Mouse (Mus musculus): ENCODE measurements at regions not wholly inside any gene's neighbourhood (a gene's known extent, or its start where the extent isn't known, plus 50 kb on each side); places are given as distances from the start of the nearest gene placed in this dataset.

DNA sequence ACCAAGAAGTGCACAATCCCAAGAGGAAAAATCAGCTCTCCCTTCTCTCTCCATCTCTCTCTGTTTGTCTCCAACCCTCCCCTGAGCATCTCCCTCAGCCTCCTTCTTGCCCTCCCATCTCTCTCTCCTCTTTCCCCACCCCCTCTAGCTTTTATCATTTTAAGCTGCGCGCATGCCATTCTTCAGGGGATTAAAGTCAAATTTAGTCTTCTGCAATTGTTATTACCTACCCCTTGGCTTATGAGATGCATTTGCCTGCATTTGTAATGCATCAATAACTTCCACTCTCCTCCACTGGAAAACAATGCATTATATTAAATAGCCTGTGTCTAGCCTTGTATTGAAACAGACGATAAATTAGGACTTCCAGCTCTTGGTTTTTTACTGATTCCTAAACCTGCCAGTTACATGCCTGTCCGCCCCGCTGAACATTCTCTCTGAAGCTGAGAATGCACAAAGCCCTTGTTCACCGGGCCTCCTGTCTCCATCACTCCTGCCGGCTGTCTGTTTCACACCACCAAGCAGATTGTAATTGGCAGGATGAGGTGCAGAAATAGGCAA, 429.6 kb downstream of the Prss52 start:
- no peak for DNase-seq (ENCODE audit: low spot score)
- no peak; the same call in 1 of the 2 replicates for ATAC-seq (replicated peaks; ENCODE audit: low FRiP score)
- Histone ChIP-seq H3K9me3 (ENCODE audit: control insufficient read depth, low read length) (no peaks in the 10 kb centered on the region), H3K27me3 (ENCODE audit: control insufficient read depth, insufficient read depth, low read length) (no peaks in the 10 kb centered on the region; the same call in 1 of the 2 replicates), H3K36me3 (ENCODE audit: control insufficient read depth, insufficient read depth, low read length) (no peaks in the 10 kb centered on the region), H3K9ac (ENCODE audit: low read length) (no peak overlapping the region; the same call in 1 of the 2 replicates), H3K4me1 (replicated peaks; ENCODE audit: control insufficient read depth, insufficient read depth, low read length) (peaks cover 10% of the 10 kb centered on the region), H3K4me3 (ENCODE audit: low read depth, low read length) (no peak overlapping the region), H3K27ac (ENCODE audit: low read depth, low read length) (peak overlapping the region; percentile 67), H3K4me2 (ENCODE audit: low read depth, low read length, severe bottlenecking) (no peak overlapping the region)
- WGBS = 16% methylated on average over 7 of the region's 7 CpGs

GRCm38 (mm10) chr14:64534194-64534593, 430.1 kb downstream of the Prss52 start:
- no peak for ATAC-seq (replicated peaks; ENCODE audit: low FRiP score)

DNA sequence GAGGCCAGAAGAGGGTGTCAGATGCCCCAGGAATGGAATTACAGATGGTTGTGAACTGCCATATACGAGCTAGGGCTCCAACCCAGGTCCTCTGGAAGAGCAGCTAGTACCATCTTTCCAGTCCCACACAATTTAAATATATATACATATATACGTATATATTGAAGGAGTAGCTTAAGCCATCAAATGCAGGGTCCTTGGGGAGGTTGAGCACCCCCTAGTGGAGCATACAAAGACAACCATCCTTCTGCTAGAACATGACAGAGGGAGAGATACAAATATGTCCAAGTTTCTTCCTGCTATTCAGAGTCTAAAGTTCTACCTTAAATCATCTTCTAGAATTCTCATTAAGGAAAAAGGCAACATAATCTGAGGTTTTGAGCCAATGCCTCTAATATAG, 435.4 kb downstream of the Prss52 start:
- DNase-seq (ENCODE audit: low spot score) (no peak), ATAC-seq (replicated peaks; ENCODE audit: low FRiP score) (no peak)
- H3K4me3 ChIP-seq (ENCODE audit: low read depth, low read length) = no peak overlapping the region
- no peak overlapping the region for H3K27ac ChIP-seq (ENCODE audit: low read depth, low read length)
- H3K9ac ChIP-seq (ENCODE audit: low read length) = no peak overlapping the region
- H3K27me3 ChIP-seq (ENCODE audit: control insufficient read depth, insufficient read depth, low read length) = no peaks in the 10 kb centered on the region; the same call in 1 of the 2 replicates
- no peaks in the 10 kb centered on the region for H3K36me3 ChIP-seq (ENCODE audit: control insufficient read depth, insufficient read depth, low read length)
- H3K4me1 ChIP-seq (replicated peaks; ENCODE audit: control insufficient read depth, insufficient read depth, low read length) = no peaks in the 10 kb centered on the region
- WGBS = 58% methylated on average over 2 of the region's 2 CpGs
- no peak overlapping the region for H3K4me2 ChIP-seq (ENCODE audit: low read depth, low read length, severe bottlenecking)
- no peaks in the 10 kb centered on the region for H3K9me3 ChIP-seq (ENCODE audit: control insufficient read depth, low read length)

More at GRCm38 (mm10) chr14:64534194-64534593, 430.1 kb downstream of the Prss52 start:
- Histone ChIP-seq H3K27ac (ENCODE audit: low read depth, low read length) (peak overlapping the region; percentile 67; the same call in 1 of the 2 replicates), H3K36me3 (ENCODE audit: control insufficient read depth, insufficient read depth, low read length) (no peaks in the 10 kb centered on the region), H3K4me2 (ENCODE audit: low read depth, low read length, severe bottlenecking) (no peak overlapping the region), H3K27me3 (ENCODE audit: control insufficient read depth, insufficient read depth, low read length) (no peaks in the 10 kb centered on the region; the same call in 1 of the 2 replicates), H3K4me1 (replicated peaks; ENCODE audit: control insufficient read depth, insufficient read depth, low read length) (peaks cover 10% of the 10 kb centered on the region), H3K4me3 (ENCODE audit: low read depth, low read length) (no peak overlapping the region), H3K9me3 (ENCODE audit: control insufficient read depth, low read length) (no peaks in the 10 kb centered on the region), H3K9ac (ENCODE audit: low read length) (no peak overlapping the region)
- DNase-seq (ENCODE audit: low spot score) = no peak
- 32% methylated on average over 4 of the region's 4 CpGs for WGBS

DNA sequence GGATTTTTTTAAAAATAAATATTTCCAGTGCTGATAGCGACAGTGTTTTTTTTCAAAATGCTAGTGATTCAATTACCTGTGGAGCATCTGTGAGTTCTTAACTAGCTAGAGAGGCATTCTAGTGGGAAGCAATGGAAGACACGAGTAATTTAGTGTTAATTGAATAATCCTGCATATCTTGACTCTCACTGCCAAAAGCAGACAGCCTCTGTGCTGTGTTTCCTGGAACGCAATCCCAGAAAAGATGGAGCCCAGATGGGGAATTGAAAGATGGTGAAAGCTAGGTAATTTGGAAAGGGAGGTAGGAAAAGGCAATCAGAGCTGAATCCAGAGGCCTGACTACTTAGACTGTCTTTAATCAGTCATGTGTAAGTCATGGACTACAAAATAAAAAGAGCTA, 441.0 kb downstream of the Prss52 start:
- 84% methylated on average over 3 of the region's 3 CpGs for WGBS
- Histone ChIP-seq H3K4me2 (ENCODE audit: low read depth, low read length, severe bottlenecking) (no peak overlapping the region), H3K4me3 (ENCODE audit: low read depth, low read length) (no peak overlapping the region), H3K36me3 (ENCODE audit: control insufficient read depth, insufficient read depth, low read length) (no peaks in the 10 kb centered on the region), H3K27me3 (ENCODE audit: control insufficient read depth, insufficient read depth, low read length) (no peaks in the 10 kb centered on the region), H3K4me1 (replicated peaks; ENCODE audit: control insufficient read depth, insufficient read depth, low read length) (no peaks in the 10 kb centered on the region), H3K9me3 (ENCODE audit: control insufficient read depth, low read length) (no peaks in the 10 kb centered on the region), H3K27ac (ENCODE audit: low read depth, low read length) (no peak overlapping the region), H3K9ac (ENCODE audit: low read length) (no peak overlapping the region)
- ATAC-seq (replicated peaks; ENCODE audit: low FRiP score) = no peak
- DNase-seq (ENCODE audit: low spot score) = no peak

GRCm38 (mm10) chr14:64546787-64547186, 442.7 kb downstream of the Prss52 start:
- no peaks in the 10 kb centered on the region for H3K9me3 ChIP-seq (ENCODE audit: control insufficient read depth, low read length)
- no peaks in the 10 kb centered on the region for H3K4me1 ChIP-seq (replicated peaks; ENCODE audit: control insufficient read depth, insufficient read depth, low read length)
- no peak overlapping the region for H3K4me2 ChIP-seq (ENCODE audit: low read depth, low read length, severe bottlenecking)
- 5% methylated on average over 4 of the region's 4 CpGs for WGBS
- no peak overlapping the region for H3K27ac ChIP-seq (ENCODE audit: low read depth, low read length)
- H3K4me3 ChIP-seq (ENCODE audit: low read depth, low read length) = no peak overlapping the region
- DNase-seq (ENCODE audit: low spot score) (peak; percentile 78), ATAC-seq (replicated peaks; ENCODE audit: low FRiP score) (no peak)
- H3K9ac ChIP-seq (ENCODE audit: low read length) = no peak overlapping the region
- no peaks in the 10 kb centered on the region for H3K36me3 ChIP-seq (ENCODE audit: control insufficient read depth, insufficient read depth, low read length)
- no peaks in the 10 kb centered on the region for H3K27me3 ChIP-seq (ENCODE audit: control insufficient read depth, insufficient read depth, low read length)

DNA sequence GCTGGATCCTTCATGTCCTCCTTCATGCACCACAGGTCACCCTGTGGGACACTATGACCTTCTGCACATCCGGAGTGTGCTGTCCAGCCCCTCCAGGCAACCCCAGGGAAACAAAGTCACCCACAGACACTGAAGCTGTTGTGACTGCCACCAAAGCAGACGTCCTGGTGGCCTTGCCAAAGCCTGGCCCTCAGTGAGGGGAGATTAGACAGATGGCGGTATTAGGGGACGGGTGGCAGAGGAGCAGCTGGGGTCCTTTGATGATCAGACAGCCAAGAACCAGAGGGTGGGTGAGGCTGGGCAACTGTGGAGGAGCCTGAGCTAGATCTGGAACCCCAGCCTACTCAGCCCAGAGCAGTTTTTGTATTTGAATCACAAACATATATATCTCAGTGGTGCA, 448.9 kb downstream of the Prss52 start:
- Histone ChIP-seq H3K27me3 (ENCODE audit: control insufficient read depth, insufficient read depth, low read length) (no peaks in the 10 kb centered on the region), H3K4me2 (ENCODE audit: low read depth, low read length, severe bottlenecking) (no peak overlapping the region), H3K9me3 (ENCODE audit: control insufficient read depth, low read length) (no peaks in the 10 kb centered on the region), H3K9ac (ENCODE audit: low read length) (no peak overlapping the region), H3K4me3 (ENCODE audit: low read depth, low read length) (no peak overlapping the region), H3K4me1 (replicated peaks; ENCODE audit: control insufficient read depth, insufficient read depth, low read length) (no peaks in the 10 kb centered on the region), H3K36me3 (ENCODE audit: control insufficient read depth, insufficient read depth, low read length) (no peaks in the 10 kb centered on the region), H3K27ac (ENCODE audit: low read depth, low read length) (no peak overlapping the region)
- ATAC-seq (replicated peaks; ENCODE audit: low FRiP score) (no peak), DNase-seq (ENCODE audit: low spot score) (no peak)
- 68% methylated on average over 4 of the region's 4 CpGs for WGBS

GRCm38 (mm10) chr14:64556042-64556441, 452.0 kb downstream of the Prss52 start:
- Histone ChIP-seq H3K9me3 (ENCODE audit: control insufficient read depth, low read length) (no peaks in the 10 kb centered on the region), H3K27ac (ENCODE audit: low read depth, low read length) (no peak overlapping the region), H3K27me3 (ENCODE audit: control insufficient read depth, insufficient read depth, low read length) (no peaks in the 10 kb centered on the region), H3K4me3 (ENCODE audit: low read depth, low read length) (no peak overlapping the region), H3K4me1 (replicated peaks; ENCODE audit: control insufficient read depth, insufficient read depth, low read length) (no peaks in the 10 kb centered on the region), H3K9ac (ENCODE audit: low read length) (no peak overlapping the region), H3K36me3 (ENCODE audit: control insufficient read depth, insufficient read depth, low read length) (no peaks in the 10 kb centered on the region), H3K4me2 (ENCODE audit: low read depth, low read length, severe bottlenecking) (no peak overlapping the region)
- ATAC-seq (replicated peaks; ENCODE audit: low FRiP score) (no peak), DNase-seq (ENCODE audit: low spot score) (no peak)
- 68% methylated on average over 7 of the region's 7 CpGs for WGBS

DNA sequence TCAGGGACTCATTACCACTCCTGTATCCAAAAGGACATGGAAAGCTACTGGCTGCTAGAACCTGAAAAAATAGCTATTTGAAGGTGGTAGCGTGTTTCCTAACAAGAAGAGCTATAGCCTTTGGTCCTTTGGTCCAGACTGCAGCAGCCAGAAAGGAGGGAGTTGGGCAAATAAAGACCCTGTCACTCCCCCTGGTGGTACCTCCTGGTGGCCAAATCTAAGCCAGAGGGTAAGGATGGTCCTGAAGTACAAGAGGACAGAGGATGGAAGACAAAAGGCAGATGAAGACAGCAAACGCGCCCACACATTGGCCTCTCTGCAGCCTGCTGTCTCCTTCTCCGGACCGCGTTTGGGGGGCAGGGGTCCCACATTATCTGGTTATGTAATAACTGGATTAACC, 453.4 kb downstream of the Prss52 start:
- no peak for ATAC-seq (replicated peaks; ENCODE audit: low FRiP score)
- Histone ChIP-seq H3K4me3 (ENCODE audit: low read depth, low read length) (no peak overlapping the region), H3K36me3 (ENCODE audit: control insufficient read depth, insufficient read depth, low read length) (no peaks in the 10 kb centered on the region), H3K4me1 (replicated peaks; ENCODE audit: control insufficient read depth, insufficient read depth, low read length) (no peaks in the 10 kb centered on the region), H3K9me3 (ENCODE audit: control insufficient read depth, low read length) (no peaks in the 10 kb centered on the region), H3K9ac (ENCODE audit: low read length) (no peak overlapping the region), H3K4me2 (ENCODE audit: low read depth, low read length, severe bottlenecking) (no peak overlapping the region), H3K27me3 (ENCODE audit: control insufficient read depth, insufficient read depth, low read length) (no peaks in the 10 kb centered on the region), H3K27ac (ENCODE audit: low read depth, low read length) (no peak overlapping the region)
- no peak for DNase-seq (ENCODE audit: low spot score)
- WGBS = 77% methylated on average over 6 of the region's 6 CpGs

DNA sequence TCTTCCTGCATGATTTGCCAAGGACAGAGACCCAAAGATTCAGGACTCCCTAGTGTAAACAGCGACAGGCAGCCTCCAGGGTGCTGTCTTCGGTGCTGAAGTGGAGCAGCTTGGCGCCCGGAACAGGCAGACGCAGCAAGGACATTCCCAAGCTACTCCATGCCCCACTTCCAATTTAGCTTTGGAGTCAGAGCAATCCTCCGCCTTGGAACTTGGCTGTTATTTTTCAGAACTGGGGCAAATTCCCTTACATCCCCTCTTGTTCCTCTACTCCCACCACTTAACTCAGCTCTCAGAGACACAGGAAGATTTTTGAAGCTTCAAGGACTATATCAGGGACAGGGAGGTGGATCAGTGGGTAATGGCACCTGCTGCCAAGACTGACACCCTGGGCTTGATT, 464.6 kb downstream of the Prss52 start:
- no peak for ATAC-seq (replicated peaks; ENCODE audit: low FRiP score)
- H3K4me2 ChIP-seq (ENCODE audit: low read depth, low read length, severe bottlenecking) = no peak overlapping the region
- no peaks in the 10 kb centered on the region for H3K9me3 ChIP-seq (ENCODE audit: control insufficient read depth, low read length)
- H3K27ac ChIP-seq (ENCODE audit: low read depth, low read length) = no peak overlapping the region
- peak; percentile 63 for DNase-seq (ENCODE audit: low spot score)
- 10% methylated on average over 6 of the region's 6 CpGs for WGBS
- H3K4me3 ChIP-seq (ENCODE audit: low read depth, low read length) = no peak overlapping the region
- H3K27me3 ChIP-seq (ENCODE audit: control insufficient read depth, insufficient read depth, low read length) = no peaks in the 10 kb centered on the region; the same call in 1 of the 2 replicates
- H3K9ac ChIP-seq (ENCODE audit: low read length) = no peak overlapping the region
- H3K36me3 ChIP-seq (ENCODE audit: control insufficient read depth, insufficient read depth, low read length) = no peaks in the 10 kb centered on the region
- no peaks in the 10 kb centered on the region for H3K4me1 ChIP-seq (replicated peaks; ENCODE audit: control insufficient read depth, insufficient read depth, low read length)

Measured in forebrain, embryonic 11.5 days (tissue).